Mouse (Mus musculus): ENCODE measurements around the gene Edar.
A peak's percentile ranks its signal among the peaks of the same experiment; 100 is the strongest.
"Not testable (repeated sequence)": the region's sequence is repeated elsewhere in the genome, so short reads cannot be mapped to it uniquely, and the experiment has no call there.

The Edar gene

DNA sequence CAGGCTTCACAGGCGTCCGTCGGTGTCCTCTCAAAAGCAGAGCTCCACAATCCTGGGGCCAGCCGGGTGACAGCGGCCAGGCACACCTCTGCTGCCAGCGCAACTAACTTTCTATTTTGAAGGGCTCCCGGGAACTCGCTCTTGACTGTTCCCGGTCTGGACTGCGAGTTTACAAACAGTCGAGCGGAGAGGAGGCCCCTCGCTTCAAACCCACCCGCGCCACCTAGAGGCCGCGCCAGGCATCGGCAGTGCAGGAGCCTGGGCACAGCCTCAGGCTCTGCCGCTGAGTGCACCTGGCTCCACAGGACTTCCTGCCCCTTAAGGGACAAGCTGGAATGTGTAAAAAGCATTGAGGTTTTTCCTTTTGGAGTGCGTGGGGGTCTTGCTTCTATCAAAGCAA, at the start of gene Edar:
Gene Edar (minus strand): TSS at position 122 of the 400 bp plus-strand sequence.
- peak; percentile 51 for DNase-seq (ENCODE audit: low spot score)

DNA sequence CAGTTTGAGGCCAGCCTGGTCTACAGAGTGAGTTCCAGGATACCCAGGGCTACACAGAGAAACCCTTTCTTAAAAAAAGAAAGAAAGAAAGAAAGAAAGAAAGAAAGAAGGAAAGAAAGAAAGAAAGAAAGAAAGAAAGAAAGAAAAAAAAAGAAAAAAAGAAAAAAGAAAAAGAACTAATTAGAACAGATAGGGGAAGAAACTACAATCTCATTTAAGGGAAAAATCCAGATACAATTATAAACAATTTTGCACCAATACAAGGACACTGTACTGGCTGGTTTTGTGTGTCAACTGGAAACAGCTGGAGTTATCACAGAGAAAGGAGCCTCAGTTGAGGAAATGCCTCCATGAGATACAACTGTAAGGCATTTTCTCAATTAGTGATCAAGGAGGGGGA, 42.7 kb upstream of the Edar start, which contains the start of gene Gm17542:
Gene Gm17542 (minus strand): TSS at position 101 of the 400 bp plus-strand sequence.
- not testable (repeated sequence) for DNase-seq (ENCODE audit: low spot score)

DNA sequence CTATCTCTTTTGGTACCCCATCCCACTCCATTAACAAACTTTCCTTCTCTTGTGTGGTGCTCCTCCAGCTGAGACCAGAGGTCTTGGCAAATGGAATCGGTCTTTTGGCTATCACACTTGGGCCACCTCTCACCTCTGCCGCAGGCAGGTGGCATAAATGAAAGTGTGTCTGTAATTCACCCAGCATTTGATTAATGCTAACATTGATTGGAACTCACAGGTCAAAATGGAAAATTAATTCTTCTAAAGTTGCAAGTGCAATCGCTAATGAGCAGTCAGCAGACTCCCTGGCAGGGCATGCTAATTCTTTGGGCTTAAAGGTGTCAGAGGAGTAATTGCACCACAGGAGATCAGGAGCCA, 39.3 kb upstream of the Edar start:
- no peak for DNase-seq (ENCODE audit: low spot score)

DNA sequence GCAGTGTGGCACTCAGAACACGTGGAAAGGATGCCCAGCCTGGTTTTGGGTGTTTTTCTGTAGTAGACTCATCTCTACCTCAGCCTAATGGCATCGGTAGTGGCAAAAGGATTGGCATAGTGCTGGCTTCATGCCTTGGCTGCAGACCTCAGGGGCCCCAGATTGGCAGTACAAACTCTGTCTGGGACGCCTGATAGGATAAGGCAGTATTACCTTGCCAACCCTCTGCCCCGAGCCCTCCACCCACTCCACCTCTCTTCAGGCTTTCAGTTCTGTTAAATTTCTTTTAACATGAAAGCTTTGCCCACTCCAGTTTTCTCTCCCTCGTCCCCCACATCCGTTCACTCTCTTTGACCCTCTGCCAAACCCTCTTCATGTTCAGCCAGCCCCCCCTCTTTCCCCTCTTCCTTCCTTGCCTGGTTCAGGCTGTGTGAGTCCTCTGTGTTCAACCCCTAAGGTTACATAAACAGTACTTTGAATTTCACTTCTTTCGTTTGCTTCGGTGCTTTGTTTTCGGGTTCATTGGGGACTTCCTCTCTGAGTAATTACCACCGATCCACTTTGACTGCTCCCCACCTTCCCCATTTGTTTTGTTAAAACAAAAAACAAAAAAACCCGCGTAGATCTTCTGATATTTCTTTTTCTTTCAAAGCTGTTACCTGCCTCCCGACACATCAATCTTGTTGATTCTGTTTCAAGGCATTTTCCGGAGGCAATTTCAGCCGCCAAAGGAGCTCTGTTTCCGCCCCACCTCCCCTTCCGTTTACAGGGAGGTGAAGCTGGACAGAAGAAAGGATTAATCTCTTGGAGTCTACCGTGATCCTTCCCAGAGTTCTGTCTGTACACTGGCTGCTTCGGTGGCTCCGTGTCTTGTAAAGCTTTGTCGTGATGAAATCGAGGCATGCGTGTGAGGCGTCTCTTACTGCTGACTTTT, 38.7 kb upstream of the Edar start:
- no peak for DNase-seq (ENCODE audit: low spot score)

DNA sequence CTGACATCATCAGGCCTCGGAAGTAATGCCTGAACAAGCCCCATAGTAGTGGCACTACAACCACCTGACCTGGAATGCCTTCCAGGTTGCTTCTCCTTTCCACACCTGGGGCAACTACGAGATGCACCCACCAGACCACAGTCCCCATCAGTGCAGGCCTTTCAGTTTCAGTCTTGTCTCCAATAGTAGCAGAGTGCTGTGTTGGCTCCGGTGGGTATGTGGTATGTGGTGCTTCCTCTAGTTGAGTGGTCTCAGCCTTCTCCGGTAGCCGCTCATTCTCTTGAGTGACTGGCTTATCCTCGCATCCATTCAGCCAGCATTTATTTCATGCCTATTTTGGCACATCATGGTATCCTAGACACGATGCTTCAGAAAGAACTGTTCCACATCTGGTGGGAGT, 37.8 kb upstream of the Edar start:
- no peak for DNase-seq (ENCODE audit: low spot score)

DNA sequence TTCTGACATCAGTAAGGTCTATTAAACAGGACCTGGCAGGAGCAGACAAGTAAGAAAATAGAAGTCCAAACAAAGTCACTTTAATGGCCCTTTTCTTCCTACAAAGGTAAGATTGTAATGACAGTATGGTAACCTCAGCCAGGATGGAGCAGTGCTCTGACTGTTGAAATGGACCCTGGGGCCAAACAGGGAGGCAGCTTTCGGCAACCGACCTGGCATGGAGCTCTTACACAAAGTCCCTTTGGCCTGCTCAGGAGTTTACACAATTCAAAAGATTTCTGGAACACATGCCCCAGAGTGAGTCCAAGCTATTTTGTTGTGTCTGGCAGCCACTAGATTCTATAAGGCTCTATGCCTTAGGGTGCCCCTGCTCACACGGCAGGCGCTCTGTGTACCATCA, 33.6 kb upstream of the Edar start:
- no peak for DNase-seq (ENCODE audit: low spot score)

DNA sequence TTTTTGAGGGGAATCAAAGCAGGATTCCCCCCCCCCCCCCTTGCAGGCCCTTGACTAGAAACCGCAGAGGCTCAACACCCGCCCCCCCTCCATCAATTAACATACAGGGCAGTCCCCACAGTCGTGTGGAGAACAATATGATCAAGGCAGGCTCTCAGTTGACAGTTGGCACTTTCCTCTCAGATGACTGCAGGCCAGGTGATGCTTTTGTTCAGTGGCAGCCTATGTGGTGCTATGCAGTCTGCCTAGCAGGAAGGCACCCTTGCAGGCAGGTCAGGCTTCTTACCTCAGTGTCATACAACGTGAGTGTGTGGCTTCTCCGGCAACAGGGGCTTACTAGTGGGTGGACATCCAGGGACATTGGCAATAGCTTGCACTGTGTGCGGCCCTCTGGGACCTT, 25.1 kb upstream of the Edar start:
- no peak for DNase-seq (ENCODE audit: low spot score)

DNA sequence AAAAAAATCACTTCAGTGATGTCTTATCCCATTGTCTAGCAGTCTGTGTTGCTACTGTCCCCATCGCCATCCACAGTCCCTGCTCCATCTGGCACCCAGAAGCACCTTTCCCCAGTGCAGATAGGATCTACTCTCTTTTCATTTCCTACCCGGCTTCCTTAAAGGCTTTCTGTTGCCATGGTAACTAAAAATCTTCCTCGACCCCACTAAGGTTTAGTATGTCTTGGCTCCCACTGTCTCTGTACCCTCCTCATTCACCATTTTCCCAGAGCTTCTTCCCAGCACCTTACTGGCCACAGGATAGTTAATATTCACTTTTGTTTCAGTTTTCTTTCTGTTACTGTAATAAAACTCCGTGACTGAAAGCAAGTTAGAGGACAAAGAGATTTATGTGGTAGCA, 24.7 kb upstream of the Edar start:
- no peak for DNase-seq (ENCODE audit: low spot score)

DNA sequence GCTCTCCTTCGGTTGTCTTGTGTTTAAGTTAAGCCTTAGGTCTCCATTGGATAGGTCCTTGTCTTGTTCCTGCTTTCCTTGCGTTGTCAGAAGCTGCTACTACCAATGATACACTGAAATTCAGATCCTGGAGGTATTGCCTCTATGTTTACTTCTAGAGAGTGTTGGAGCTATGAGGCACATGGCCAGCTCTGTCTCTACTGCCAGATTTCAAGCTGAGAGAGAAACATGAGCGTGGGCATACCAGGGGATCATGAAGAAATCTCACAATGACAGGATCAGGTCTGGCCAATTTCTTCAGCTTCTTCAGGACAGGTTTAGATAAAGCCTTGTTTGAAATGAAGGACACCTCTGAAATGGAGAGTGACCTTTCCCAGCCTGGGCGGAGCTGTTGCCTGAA, 23.5 kb upstream of the Edar start:
- no peak for DNase-seq (ENCODE audit: low spot score)

DNA sequence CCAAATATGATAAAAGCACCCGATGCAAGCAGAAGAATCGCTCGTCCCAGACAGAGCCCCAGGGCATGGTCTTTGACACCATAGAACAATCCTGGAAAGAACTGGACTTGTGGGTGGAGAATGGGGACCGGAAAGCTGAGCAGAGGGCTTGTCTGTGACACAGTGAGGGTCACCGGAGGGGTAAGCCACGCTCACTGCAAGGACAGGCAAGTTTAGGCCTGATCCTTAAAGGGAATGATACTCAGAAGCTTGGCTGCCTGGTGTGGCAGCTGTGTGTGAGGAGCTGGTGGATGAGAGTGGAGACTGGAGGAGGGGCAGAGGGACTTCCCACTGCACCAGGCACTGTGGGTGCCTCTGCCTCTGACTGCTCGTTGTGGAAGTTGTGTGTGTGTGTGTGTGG, 15.6 kb upstream of the Edar start:
- DNase-seq (ENCODE audit: low spot score) = no peak

DNA sequence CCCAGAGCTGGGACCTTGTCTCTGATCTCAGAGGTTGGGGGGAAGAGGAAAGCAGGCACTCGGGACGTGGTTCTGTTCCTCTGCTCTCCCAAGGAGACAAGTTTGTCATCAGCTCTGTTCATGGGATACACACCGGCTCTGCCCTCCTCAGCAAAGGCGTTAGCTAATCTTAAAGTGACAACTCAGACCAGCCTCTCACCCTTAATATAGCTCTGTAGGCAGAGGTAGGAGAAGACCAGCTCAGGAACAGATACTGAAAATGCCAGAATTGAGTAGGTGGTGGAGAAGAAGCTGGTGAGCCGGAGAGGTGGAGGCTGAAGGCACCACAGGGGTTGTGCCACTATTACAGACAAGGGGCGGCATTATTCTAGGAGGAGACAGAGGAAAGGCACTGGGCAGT, 3.8 kb upstream of the Edar start:
- DNase-seq (ENCODE audit: low spot score) = no peak

DNA sequence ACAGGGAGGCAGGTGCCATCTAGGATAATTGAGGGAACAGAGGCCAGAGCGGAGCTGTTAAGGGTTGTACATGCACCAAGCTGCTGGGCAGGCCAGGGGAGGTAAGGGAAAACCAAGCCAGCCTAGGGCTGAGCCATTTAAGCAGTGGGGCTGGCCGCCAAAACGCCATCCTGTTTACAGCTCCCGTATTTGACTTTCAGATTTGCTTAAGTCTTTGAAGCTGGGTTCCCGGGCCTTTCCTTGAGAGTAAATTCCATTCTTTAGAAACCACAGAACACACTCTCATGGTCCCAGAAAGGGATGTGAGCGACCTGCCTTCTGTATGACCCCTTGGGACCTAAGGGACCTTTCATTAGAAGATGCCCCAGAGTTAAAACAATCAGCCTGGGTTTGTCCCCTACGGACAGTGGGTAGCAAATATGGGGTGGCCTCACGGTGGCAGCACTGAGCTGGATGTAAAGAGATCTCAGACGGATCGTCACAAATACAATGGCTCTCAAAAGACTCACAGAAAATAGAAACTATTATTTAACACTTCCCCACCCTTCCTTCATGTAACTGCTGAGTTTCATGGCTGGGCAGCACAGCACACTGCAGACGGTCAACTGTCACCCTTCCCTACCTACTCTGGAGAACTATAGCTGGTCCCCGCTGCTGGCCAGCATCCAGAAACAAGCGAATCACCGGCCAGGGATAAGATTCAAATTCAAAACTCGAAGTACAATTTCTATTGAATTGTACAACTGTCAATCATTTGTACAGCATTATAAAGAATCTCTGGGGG, 2.0 kb downstream of the Edar start:
- peak; percentile 9 for DNase-seq (ENCODE audit: low spot score)

DNA sequence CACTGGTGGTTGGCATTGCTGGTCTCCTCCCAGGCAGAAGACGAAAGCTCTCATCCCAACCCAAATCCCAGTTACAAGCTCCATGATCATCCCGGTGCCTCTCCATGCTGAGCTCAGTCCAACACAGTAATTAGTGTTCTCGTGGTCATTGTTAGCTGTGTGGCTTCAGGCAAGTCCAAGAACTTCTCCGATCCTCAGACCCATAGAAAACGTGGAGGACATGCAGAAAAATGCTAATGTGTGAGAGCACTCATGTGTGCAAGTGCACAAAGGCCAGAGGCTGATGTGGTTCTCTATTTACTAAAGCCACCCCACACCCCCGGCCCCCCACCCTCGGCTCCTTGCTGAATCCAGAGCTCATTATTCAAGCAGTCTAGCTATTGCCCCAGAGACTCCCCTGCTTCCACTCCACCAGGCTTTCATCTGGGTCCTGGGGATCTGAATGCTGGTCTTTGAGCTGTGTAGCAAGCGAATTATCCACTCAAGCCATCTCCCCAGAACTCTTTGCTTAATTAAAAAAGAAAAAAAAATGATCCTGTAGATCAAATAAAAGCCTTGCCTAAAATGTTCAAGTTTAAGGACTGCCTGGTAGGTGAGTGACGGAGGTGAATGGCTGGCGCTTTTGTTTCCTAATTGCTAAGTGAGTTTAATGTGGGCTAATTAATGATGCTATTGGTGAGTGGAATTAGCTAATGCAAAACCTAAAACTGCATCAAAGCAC, 2.7 kb downstream of the Edar start:
- no peak for DNase-seq (ENCODE audit: low spot score)

DNA sequence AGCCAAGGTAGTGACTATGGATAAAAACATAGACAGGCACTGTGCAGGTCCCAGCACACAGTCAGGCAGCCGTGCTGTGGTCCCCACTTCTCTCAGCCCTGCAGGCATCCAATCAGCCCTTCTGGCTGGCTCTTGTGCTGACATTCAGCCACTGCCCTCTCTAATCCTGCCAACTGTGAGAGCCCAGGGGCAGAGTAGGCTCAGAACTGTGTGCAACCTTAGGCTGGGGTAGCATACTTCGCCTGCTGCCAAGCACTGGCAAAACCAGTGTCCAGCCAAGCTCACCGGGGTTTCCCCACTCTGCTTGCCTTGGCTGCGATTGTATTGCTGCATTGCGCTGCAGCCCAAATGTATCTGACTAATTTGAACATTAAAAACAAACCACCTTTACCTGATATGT, 11.6 kb downstream of the Edar start:
- DNase-seq (ENCODE audit: low spot score) = no peak

DNA sequence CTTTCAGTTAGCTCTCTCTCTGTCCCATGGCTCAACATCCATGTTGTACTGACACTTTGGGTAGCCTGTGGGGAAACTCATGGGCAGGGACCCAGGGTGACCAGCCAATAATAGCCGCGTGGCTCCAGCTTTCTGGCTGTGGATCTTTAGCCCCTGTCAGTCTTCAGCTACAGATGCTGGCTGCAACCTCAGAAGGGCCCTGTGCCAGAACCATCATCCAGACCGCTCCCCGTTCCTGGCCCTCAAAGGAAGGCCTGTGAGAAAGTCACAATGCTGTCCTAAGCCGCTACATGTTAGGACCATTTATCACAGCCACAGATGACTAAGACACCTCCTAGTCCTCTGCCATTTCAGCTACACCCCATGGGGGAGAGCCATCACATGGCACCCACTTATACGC, 12.0 kb downstream of the Edar start:
- DNase-seq (ENCODE audit: low spot score) = no peak

DNA sequence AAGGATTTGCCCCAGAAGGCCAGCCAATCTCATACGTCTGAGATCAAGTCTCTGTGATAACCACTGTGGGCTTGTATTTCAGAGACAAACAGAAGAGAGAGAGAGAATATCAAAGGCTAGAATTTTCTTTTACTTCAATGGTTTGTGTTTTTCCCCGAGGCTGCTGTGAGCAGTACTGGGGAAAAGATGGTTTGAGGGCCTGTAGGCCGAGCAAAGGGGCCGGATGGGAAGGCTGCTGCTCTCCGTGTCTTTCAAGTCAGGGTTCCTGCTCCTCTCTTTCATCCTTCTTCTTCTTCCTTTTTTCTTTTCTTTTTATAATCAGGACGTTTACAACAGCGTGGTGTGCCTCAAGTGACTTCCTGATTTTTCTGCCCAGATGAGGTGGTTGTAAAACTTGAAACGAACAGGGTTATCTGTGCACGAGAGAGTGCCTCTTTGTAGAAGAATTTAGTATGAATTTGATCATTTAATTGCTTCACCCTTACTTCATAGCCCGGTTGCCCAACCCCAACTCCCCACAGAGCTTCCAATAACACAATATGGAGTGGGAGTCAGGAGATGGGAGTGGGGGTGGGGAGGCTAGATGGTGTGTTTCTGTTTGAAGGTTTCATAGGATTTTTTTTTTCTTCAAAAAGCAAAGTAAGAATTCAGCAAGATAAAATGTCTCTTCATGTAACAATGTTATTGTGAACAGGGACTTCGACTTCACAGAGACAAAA, 16.0 kb downstream of the Edar start:
- no peak for DNase-seq (ENCODE audit: low spot score)

DNA sequence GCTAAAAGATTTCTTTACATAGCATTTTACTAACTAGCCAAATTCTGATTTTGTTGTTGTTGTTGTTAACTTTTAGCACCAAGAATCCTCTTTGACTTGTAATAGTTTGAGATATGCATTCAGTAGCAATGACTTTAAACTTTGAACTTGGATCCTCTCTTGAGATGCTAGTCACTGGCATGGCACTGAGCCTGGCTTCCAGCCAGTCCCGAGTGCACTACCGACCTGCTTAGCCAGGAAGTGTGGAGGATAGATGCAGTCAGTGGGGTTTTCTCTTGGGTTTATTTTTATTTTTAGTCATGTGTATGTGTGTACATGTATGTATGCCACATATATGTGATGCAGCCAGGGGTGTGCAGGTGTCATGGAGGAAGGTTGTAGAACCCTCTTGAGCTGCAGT, 17.7 kb downstream of the Edar start:
- no peak for DNase-seq (ENCODE audit: low spot score)

DNA sequence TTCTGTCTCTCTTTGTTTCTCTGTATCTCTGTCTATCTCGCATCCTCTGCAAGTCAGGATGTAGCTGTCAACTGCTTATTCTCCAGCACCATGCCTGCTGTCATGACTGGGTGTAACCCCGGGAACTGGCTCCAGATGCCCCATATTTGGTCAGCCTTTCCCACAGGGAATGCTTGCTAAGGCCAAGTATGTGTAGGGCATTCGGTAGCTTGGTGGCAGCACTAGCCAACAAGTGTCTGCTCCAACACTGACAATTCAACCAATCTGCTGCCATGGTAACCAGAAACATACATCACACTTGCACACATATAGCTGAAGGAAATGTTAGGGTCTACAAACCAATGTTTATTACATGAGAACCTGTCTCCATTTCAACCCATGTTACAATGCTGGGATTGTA, 21.8 kb downstream of the Edar start:
- DNase-seq (ENCODE audit: low spot score) = no peak

DNA sequence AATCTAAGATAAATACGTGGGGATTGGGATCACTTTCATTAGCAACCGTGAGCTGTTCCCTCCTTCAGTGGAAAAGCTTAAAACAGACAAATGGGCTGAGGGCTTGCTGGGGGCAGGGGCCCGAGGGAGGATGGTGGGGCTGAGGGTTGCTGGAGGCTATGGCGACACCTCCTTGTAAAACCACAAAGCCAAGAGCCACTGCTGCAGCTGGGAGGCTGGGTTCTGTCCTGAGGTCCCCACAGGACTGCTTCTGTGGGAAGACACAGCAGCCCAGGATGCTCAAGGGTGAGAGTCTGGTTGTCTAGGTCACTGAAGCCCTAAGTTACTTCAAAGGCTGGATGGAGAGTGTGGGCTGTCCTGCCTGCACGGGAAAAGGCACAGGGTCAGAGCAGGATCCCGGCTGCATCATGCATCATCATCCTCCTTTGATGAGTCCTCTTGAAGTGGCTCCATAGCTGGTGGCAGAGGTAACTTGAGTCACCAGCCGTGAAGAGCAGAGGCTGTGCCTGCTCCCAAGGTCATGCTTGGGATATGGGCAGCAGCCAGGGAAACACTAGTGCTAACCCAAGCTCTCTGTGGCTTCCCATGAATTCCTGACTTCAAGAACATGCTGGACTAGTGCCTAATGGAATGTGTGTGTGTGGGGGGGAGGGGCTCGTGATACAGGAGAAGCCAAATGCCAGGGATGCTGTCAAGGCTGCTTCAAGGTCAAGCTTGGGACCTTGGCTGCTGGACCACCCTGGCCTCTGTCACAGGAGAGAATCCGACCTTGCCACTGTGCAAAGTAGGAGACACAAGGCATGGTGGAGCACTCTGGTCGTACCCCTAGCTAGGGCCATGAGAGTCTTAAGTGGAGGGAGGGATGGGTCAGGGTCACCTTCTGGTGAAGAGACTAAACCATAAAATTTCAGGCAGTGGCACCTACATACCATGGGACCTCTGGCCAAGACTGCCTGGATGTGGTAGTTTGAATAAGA, 22.7 kb downstream of the Edar start:
- DNase-seq (ENCODE audit: low spot score) = peak; percentile 43

DNA sequence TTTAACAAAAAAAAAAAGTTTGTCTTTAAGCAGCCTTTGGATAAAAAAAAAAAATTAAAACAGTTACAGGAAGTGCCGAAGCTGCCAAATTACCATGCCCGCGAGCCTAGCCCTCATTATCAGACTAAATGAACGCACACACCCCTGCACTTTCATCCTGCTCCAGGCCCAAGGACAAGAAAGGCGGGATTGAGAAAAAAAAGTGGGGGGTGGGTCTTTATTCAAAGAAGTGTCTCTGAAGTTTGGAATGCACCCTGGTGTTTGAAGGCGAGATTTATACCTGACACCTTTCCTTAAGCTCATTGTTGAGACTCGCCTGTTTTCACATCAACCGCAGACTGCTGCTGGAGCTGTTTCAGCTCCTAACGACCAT, 23.4 kb downstream of the Edar start:
- no peak for DNase-seq (ENCODE audit: low spot score)
